Mouse (Mus musculus): ENCODE data around the gene Hacd2. TPM values are rescaled to one million over a fixed set of nuclear protein-coding genes. Genes with fewer than 3 reads are reported as not detected.

Gene Hacd2
- total RNA-seq, 2 experiments from 2014 or later, result 30.1 to 30.8 TPM

Other genes starting within 250 kb of the Hacd2 start
- gene Adcy5, start 132.4 kb downstream of the Hacd2 start, total RNA-seq (2021), result 100 to 1,000 TPM; 122 to 142 TPM